Mouse (Mus musculus): ENCODE data around the gene Rbpms2.
"Not testable (repeated sequence)": the region's sequence is repeated elsewhere in the genome, so short reads cannot be mapped to it uniquely, and the experiment has no call there.

Gene Rbpms2

GRCm38 (mm10) chr9:65619311-65619710, 10.1 kb upstream of the Rbpms2 start:
- DNase-seq (ENCODE audit: low spot score in 2 of 2), result no peak

GRCm38 (mm10) chr9:65621196-65621595, 8.3 kb upstream of the Rbpms2 start:
- DNase-seq (ENCODE audit: low spot score in 2 of 2), result no peak

GRCm38 (mm10) chr9:65621666-65622065, 7.8 kb upstream of the Rbpms2 start:
- DNase-seq (ENCODE audit: low spot score in 2 of 2), result no peak

- no peak for DNase-seq (ENCODE audit: low spot score in 2 of 2)
Observed at GRCm38 (mm10) chr9:65622826-65623225, 6.6 kb upstream of the Rbpms2 start.

- no peak for DNase-seq (ENCODE audit: low spot score in 2 of 2)
Observed at GRCm38 (mm10) chr9:65624266-65624665, 5.2 kb upstream of the Rbpms2 start.

DNA sequence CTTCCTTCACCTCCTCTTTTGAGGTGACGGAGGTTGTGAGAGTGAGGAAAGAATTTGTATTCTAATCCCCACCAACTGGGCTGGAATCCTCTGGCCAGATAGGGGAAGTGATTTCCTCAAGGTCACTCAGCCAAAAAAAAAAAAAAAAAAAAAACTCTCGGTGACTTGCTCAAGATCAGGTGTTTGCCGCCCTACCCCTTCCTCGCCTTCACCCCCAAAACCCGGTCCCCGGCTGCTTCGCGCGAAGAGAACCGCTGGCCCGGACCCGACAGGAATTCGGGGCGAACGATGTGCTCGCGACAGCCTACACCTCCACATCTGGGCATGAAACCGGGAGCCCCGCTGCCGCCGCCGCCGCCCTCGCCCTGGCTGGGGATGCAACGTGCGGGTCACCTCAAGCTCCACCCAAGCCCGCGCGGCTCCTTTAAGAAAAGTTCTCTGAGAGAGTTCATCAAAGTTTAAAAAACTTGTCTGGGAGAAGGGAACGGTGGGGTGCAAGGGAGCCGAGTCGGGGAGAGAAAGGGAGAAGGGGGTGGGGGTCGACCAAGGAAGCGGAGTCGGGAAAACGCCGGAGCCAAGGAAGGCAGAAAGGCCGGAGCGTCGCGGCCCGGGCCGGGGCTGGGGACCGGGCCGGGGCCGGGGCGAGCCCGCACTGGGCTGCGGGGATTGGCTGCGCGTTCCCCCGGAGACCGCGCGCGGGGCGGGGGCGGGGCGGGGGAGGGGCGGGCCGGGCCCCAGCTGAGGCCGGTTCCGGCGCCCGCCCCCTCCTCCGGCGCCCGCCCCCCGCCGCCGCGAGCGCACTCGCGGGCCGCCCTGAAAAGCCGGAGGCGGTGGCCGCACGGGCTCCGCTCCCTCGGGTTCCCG, 551 bp downstream of the Rbpms2 start:
- no peak for DNase-seq (ENCODE audit: low spot score in 2 of 2)

GRCm38 (mm10) chr9:65630631-65631353, 1.3 kb downstream of the Rbpms2 start:
- DNase-seq (ENCODE audit: low spot score in 2 of 2), result no peak

DNA sequence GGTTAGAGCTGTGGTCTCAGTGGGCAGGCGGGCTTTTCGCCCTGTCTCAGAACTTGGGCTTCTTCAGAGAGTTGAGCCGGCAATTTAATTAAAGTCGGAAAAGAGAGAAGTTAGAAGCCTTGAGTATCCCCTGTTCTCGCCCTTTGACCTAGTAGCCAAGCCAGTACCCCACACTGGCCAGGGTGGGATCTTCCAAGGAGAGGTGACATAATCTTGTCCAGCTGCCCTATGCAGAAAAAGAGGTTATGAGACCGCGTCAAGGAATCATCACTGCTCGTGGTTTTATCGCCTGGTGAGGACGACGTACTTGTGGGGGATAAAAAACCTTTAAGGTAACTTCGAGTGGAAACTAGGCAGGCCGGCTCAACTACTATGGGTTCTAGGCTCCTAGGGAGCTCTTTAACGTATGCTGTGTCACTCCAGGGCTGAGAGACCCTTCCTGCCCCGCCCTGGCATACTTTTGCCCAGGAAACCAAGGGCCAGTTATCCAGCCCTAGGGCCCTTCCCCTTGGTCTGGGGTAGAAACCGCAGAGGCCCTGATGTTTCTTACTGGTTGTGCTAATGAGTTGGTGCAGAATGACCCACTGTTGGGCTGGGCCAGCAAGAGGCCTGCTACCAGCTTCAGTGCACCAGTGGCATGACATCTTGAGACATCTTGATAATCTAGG, 2.0 kb downstream of the Rbpms2 start:
- no peak for DNase-seq (ENCODE audit: low spot score in 2 of 2)

DNA sequence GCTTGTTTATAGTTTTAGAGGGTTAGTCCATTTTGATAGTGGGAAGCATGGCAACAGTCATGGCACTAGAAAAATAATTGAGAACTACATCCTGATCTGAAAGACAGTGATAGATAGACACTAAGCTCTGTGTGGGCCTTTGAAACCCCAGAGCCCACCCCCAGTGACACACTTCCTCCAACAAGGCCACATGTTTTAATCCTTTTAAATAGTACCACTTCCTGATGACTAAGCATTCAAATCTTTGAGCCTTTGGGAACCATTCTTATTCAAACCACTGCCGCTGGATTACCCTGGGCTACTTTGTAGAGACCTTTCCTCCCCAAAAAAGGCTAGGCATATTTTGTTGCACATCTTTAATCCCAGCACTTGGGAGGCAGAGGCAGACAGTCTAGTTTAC, 6.3 kb downstream of the Rbpms2 start:
- DNase-seq (ENCODE audit: low spot score in 2 of 2), result no peak

- no peak for DNase-seq (ENCODE audit: low spot score in 2 of 2)
Observed at GRCm38 (mm10) chr9:65636926-65637325, 7.5 kb downstream of the Rbpms2 start.

- DNase-seq (ENCODE audit: low spot score in 2 of 2), result no peak
Observed at GRCm38 (mm10) chr9:65639065-65639464, 9.6 kb downstream of the Rbpms2 start.

DNA sequence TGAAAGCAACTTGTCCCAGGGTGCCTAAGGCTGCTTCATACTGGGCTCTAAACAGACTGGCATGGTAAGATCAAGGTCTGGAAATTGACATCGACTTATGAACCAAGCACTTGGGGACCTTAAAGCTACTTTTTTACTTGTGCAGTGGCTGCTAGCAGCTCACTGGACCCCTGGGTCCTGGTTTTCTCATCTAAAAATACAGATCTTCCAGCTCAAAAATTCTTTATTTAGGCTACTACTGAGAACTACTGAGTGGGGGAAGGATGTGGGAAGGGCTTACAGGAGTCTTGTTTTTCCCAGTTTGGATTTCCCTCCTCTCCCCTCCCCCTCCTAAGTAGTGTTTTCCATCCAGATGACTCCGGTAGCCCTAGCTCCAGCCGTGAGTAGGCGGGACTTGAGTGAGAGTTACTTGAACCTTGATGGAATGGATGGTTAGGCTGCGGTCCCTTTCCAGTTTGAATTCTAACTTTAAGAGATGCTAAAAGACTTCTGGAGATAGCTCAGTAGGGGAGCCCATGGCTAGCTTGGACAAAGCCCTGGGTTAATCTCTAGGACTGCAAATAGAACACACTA, 11.5 kb downstream of the Rbpms2 start:
- no peak for DNase-seq (ENCODE audit: low spot score in 2 of 2)

DNA sequence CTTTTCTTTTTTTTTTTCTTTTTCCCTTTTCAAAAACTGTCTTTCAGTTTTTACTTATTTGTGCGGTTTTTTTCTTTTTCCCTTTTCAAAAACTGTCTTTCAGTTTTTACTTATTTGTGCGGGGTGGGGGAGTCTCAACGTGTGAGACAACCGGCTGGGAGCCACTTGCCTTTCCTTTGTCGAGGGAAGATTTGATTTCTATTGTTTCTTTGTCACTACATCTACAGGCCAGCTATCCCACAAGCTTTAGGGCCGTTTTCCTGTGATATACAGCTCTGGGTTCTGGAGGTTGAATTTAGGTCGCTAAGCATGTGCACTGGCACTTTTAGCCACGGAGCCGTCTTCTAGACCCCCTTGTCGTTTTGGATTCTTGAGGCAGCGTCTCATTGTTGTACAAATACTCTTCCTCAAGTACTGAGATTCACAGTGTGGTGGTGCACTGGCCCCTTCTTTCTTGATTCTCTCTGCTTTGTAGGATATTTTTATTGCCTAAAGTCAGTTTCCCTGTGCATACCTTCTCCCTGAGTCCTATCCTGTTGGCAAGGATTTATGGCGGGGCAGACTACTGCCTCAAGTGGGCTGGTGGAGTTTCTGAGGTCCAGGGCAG, 12.1 kb downstream of the Rbpms2 start:
- DNase-seq (ENCODE audit: low spot score in 2 of 2), result no peak

- no peak for DNase-seq (ENCODE audit: low spot score in 2 of 2)
Observed at GRCm38 (mm10) chr9:65642546-65642945, 13.1 kb downstream of the Rbpms2 start.

DNA sequence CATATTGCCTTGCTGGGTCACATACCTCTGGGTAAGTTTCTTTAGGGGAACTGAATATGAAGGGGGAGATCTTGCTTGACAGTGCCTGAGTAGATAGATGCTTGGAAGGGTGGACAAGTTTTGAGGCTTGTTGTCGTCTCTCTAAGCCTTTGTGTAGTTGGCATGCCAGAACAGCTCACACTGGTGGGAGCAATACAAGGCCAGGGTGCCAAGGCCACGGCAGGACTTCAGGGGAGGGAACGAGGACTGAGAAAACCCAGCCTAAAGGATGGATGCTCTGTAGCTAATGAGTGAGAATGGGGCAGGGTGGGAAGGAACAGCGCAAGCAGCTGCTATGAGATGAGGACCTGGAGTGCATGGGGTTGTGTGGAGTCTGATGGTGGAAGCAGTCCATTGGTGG, 15.5 kb downstream of the Rbpms2 start:
- no peak for DNase-seq (ENCODE audit: low spot score in 2 of 2)

GRCm38 (mm10) chr9:65645984-65646383, 16.5 kb downstream of the Rbpms2 start:
- no peak for DNase-seq (ENCODE audit: low spot score in 2 of 2)

- no peak for DNase-seq (ENCODE audit: low spot score in 2 of 2)
Observed at GRCm38 (mm10) chr9:65646782-65647181, 17.3 kb downstream of the Rbpms2 start.

DNA sequence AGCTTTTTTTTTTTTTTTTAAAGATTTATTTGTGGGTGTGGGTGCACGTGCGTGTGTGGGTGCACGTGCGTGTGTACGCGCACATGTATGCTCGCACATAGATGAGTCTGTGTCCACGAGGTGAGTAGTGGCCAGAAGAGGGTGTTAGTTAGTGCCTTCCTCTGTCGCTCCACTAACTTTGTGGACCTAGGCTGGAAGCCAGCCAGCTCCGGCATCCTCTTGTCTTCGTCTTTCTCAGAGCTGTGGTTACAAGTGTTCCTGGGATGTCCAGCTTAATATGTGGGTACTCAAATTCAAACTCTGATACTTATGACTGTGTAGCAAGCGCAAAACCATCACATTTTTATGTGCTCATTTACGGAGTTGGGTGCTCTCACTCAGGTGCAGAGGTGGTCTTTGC, 19.3 kb downstream of the Rbpms2 start:
- DNase-seq (ENCODE audit: low spot score in 2 of 2), result no peak

DNA sequence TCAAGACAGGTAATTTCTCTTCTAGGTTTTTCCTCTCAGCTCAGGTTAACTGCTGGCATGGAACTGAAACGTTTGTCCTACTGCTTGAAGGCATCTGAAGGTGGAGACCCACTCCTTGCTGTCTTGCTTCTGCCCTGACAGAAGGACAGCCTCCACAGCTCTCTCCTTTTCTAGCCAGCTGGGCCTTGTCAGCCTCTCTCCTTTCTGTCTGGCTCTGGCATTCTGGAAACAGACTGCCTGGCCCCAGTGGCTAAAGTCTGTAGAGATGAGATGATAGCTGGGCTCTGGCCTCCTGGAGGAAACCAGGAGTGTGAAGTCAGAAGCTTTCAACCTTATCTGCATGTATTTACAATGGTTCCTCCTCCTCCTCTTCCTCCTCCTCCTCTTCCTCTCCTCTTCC, 20.5 kb downstream of the Rbpms2 start:
- no peak for DNase-seq (ENCODE audit: low spot score in 2 of 2)

- DNase-seq (ENCODE audit: low spot score in 2 of 2), result not testable (repeated sequence)
Observed at GRCm38 (mm10) chr9:65651957-65652356, 22.5 kb downstream of the Rbpms2 start.

- no peak for DNase-seq (ENCODE audit: low spot score in 2 of 2)
Observed at GRCm38 (mm10) chr9:65653741-65654140, 24.3 kb downstream of the Rbpms2 start.
